ENCODE assay signal across 8 mouse cellular contexts in genomic region chr10:52234654-52234981, GRCm38 (mm10). TPM values are rescaled to one million over a fixed set of nuclear protein-coding genes. Genes with fewer than 3 reads are reported as not detected.
A peak's percentile ranks its signal among the peaks of the same experiment; 100 is the strongest.
DNase-seq lines count a peak whose midpoint lies in the region; ATAC-seq and TF ChIP-seq lines count a peak whose summit lies in the region.

No protein-coding gene starts in this region.

- H3K27me3 ChIP-seq in lung, embryonic 14.5 days (ENCODE audit: insufficient read depth, low read length), result no peaks in the 10 kb centered on the region
- no peaks in the 10 kb centered on the region for H3K27me3 ChIP-seq in intestine, postnatal 0 days (replicated peaks; ENCODE audit: control insufficient read depth, insufficient read depth, low read length)
- no peaks in the 10 kb centered on the region for H3K27me3 ChIP-seq in neural tube, embryonic 14.5 days (ENCODE audit: control insufficient read depth, insufficient read depth, low read length)

- 0 out of 2 replicates have a peak, but pooled peaks cover 6% of the 10 kb centered on the region for H3K4me1 ChIP-seq in lung, embryonic 14.5 days (ENCODE audit: insufficient read depth)
- H3K4me1 ChIP-seq in embryonic fibroblast, embryonic 13.5 days (ENCODE audit: control insufficient read depth, insufficient read depth, low read length), result 0 out of 2 replicates have a peak, but pooled peaks cover 3% of the 10 kb centered on the region
- H3K4me1 ChIP-seq in intestine, postnatal 0 days (replicated peaks; ENCODE audit: control insufficient read depth, insufficient read depth, low read length), result peaks cover 3% of the 10 kb centered on the region; the same call in 1 of the 2 replicates
- H3K4me1 ChIP-seq in neural tube, embryonic 14.5 days (ENCODE audit: control insufficient read depth, insufficient read depth, low read length), result no peaks in the 10 kb centered on the region

- H3K9me3 ChIP-seq in lung, embryonic 14.5 days (ENCODE audit: low read depth, low read length), result no peaks in the 10 kb centered on the region
- H3K9me3 ChIP-seq in intestine, postnatal 0 days (ENCODE audit: control insufficient read depth), result no peaks in the 10 kb centered on the region
- H3K9me3 ChIP-seq in neural tube, embryonic 14.5 days (ENCODE audit: control insufficient read depth, low read length), result no peaks in the 10 kb centered on the region

- no peak for TF ChIP-seq CTCF in lung, embryonic 14.5 days (IDR thresholded peaks at IDR 0.05; ENCODE audit: low read depth)
- no peak for TF ChIP-seq CTCF in embryonic fibroblast, embryonic 13.5 days (IDR thresholded peaks at IDR 0.05; ENCODE audit: borderline replicate concordance, insufficient read depth, low read length)
- no peak for TF ChIP-seq CTCF in intestine, postnatal 0 days (IDR thresholded peaks at IDR 0.05; ENCODE audit: low read depth)

- H3K36me3 ChIP-seq in lung, embryonic 14.5 days (ENCODE audit: insufficient read depth), result no peaks in the 10 kb centered on the region
- no peaks in the 10 kb centered on the region for H3K36me3 ChIP-seq in intestine, postnatal 0 days (ENCODE audit: control insufficient read depth, insufficient read depth)
- H3K36me3 ChIP-seq in neural tube, embryonic 14.5 days (ENCODE audit: control insufficient read depth, insufficient read depth, low read length), result no peaks in the 10 kb centered on the region

- peak overlapping the region; percentile 78 for H3K4me3 ChIP-seq in lung, embryonic 14.5 days (ENCODE audit: low read depth, low read length)
- peak overlapping the region; percentile 81 for H3K4me3 ChIP-seq in embryonic fibroblast, embryonic 13.5 days (ENCODE audit: insufficient read depth, low read length)
- H3K4me3 ChIP-seq in intestine, postnatal 0 days (ENCODE audit: low read depth, low read length), result peak overlapping the region; percentile 94
- H3K4me3 ChIP-seq in neural tube, embryonic 14.5 days (ENCODE audit: low read depth, low read length), result peak overlapping the region; percentile 80

- 8% methylated on average over 7 of the region's 7 CpGs for WGBS in lung, embryonic 14.5 days
- 2% methylated on average over 7 of the region's 7 CpGs for WGBS in intestine, postnatal 0 days
- 19% methylated on average over 7 of the region's 7 CpGs for WGBS in neural tube, embryonic 14.5 days

- peak overlapping the region; percentile 88 for H3K9ac ChIP-seq in lung, embryonic 14.5 days
- H3K9ac ChIP-seq in intestine, postnatal 0 days (ENCODE audit: low read depth, low read length), result peak overlapping the region; percentile 95
- H3K9ac ChIP-seq in neural tube, embryonic 14.5 days (replicated peaks; ENCODE audit: low read depth, low read length), result peak overlapping the region; percentile 82; the same call in 1 of the 2 replicates

- peak; percentile 42 for DNase-seq in lung, embryonic 14.5 days
- DNase-seq in lung, postnatal 10 days, result no peak
- no peak for DNase-seq in cerebellum, postnatal 4 days (ENCODE audit: low spot score in 2 of 2)
- DNase-seq in spleen, postnatal 36 days (ENCODE audit: low spot score in 2 of 2), result no peak
- no peak for DNase-seq in right cerebral cortex, postnatal 14 days

- ATAC-seq in lung, embryonic 14.5 days (ENCODE audit: insufficient read depth), result no peak
- ATAC-seq in intestine, postnatal 0 days, result no peak
- no peak for ATAC-seq in neural tube, embryonic 14.5 days (ENCODE audit: low read depth)

- TF ChIP-seq POLR2A in embryonic fibroblast, embryonic 13.5 days (IDR thresholded peaks at IDR 0.05; ENCODE audit: low read depth, low read length), result no peak

- no peak overlapping the region for H3K27ac ChIP-seq in lung, embryonic 14.5 days (ENCODE audit: low read depth)
- no peak overlapping the region for H3K27ac ChIP-seq in embryonic fibroblast, embryonic 13.5 days (ENCODE audit: insufficient read depth, low read length)
- 0 out of 2 replicates have a peak overlapping the region, but pooled peaks have one; percentile 96 for H3K27ac ChIP-seq in intestine, postnatal 0 days (ENCODE audit: low read depth, low read length)
- H3K27ac ChIP-seq in neural tube, embryonic 14.5 days (ENCODE audit: low read depth, low read length), result no peak overlapping the region

- H3K4me2 ChIP-seq in lung, embryonic 14.5 days, result peak overlapping the region; percentile 81
- H3K4me2 ChIP-seq in intestine, postnatal 0 days (replicated peaks; ENCODE audit: low read depth), result peak overlapping the region; percentile 87
- H3K4me2 ChIP-seq in neural tube, embryonic 14.5 days (ENCODE audit: low read depth, low read length), result peak overlapping the region; percentile 79

RNA-seq across cellular contexts. Expression of gene Dcbld1, which starts 1.2 kb away (rescaled TPM):
- 23.4 and 24.5 TPM in 2 replicates for polyA plus RNA-seq in lung, embryonic 14.5 days (2014; fragmentation: Nextera tagmentation; extraction: Ambion mirVana)
- polyA plus RNA-seq in embryonic fibroblast, embryonic 13.5 days (2011; ENCODE audit: insufficient read length, low read depth, missing spikeins), result 6.5 and 6.8 TPM in 2 replicates
- polyA plus RNA-seq in intestine, postnatal 0 days (2015; fragmentation: Nextera tagmentation; extraction: Ambion mirVana), result 36.7 and 37.3 TPM in 2 replicates
- polyA plus RNA-seq in neural tube, embryonic 14.5 days (2014; fragmentation: Nextera tagmentation; extraction: Ambion mirVana), result 28.9 and 36.0 TPM in 2 replicates

RNA-seq across cellular contexts. Expression of gene Ros1, which starts 39.6 kb away (rescaled TPM):
- polyA plus RNA-seq in lung, embryonic 14.5 days (2014; fragmentation: Nextera tagmentation; extraction: Ambion mirVana), result 0.07 TPM in 2 replicates
- polyA plus RNA-seq in embryonic fibroblast, embryonic 13.5 days (2011; ENCODE audit: insufficient read length, low read depth, missing spikeins), result not detected in 2 replicates
- 7.8 and 9.5 TPM in 2 replicates for polyA plus RNA-seq in intestine, postnatal 0 days (2015; fragmentation: Nextera tagmentation; extraction: Ambion mirVana)
- 0.04 TPM in 1 of 2 replicates, not detected in the other for polyA plus RNA-seq in neural tube, embryonic 14.5 days (2014; fragmentation: Nextera tagmentation; extraction: Ambion mirVana)
